Mouse (Mus musculus): ENCODE measurements around the gene Pthlh. TPM values are rescaled to one million over a fixed set of nuclear protein-coding genes. Genes with fewer than 3 reads are reported as not detected.
A peak's percentile ranks its signal among the peaks of the same experiment; 100 is the strongest.
"Not testable (repeated sequence)": the region's sequence is repeated elsewhere in the genome, so short reads cannot be mapped to it uniquely, and the experiment has no call there.

Gene Pthlh
- 3.6 and 3.9 TPM in 2 replicates for polyA plus RNA-seq (2015; fragmentation: Nextera tagmentation; extraction: Ambion mirVana)

DNA sequence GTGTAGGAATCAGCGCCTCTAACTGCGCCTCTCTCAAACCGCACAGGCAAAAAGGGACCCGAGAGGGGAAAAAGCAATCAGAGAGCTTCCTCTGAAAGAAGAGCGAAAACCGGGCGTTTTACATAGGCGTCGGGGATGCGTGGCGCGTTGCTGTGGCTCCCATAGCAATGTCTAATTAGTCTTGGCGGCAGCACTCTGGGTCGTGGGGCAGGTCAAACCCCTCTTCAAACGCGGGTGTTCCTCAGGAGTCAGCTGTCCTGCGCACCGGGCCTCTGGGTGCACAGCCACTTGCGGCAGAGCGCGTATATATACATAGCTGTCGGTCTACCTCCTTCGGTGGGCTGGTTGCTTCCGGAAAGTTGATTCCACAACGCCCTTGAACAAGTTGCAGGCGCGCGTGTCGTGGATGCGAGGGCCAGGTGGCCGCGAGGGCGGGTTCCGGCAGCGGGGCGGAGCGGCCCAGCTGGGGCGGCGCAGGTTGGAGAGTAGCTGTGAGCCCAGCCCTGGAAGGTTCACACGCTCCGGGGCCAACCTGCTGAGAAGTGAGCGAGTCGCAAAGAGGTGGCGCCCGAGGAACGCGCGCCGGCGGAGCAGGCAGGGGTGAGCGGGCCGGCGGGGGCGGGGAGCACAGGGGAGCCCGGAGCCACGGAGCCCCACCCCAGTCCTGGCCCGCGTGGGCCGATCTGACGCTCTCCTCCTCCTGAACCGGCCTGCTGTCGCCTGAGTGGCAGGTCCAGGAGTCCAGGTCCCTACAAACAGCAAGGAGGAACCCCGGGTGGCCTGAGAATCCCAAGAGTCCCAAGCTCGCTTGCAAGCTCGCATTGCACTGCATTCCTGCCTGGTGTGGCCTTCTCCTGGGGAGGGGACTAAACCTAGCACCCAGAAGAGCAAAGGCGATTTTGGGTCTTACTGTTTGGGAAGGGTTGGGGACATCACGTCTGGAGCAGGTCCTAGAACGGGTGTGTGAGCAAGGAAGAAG, at the start of gene Pthlh:
Gene Pthlh (minus strand): TSS at position 597 of the 979 bp plus-strand sequence.
- Histone ChIP-seq H3K4me3 (replicated peaks; ENCODE audit: low read length) (peak within 1 kb of the TSS; percentile 52), H3K4me1 (ENCODE audit: control insufficient read depth, insufficient read depth, low read length) (peaks cover 4% of the 10 kb centered on the region), H3K36me3 (ENCODE audit: control insufficient read depth, insufficient read depth, low read length) (no peaks in the 10 kb centered on the region), H3K9ac (ENCODE audit: low read length) (peak within 1 kb of the TSS; percentile 70), H3K27ac (ENCODE audit: low read length) (no peak within 1 kb of the TSS), H3K9me3 (replicated peaks; ENCODE audit: control insufficient read depth, low read length) (no peaks in the 10 kb centered on the region), H3K27me3 (ENCODE audit: control insufficient read depth, insufficient read depth, low read length) (peaks cover 29% of the 10 kb centered on the region), H3K4me2 (ENCODE audit: low read depth, low read length) (peak within 1 kb of the TSS; percentile 97)
- ATAC-seq (ENCODE audit: insufficient read depth, low FRiP score), result peak; percentile 90
- WGBS, result 1% methylated on average over 68 of the region's 68 CpGs

- peaks cover 7% of the 10 kb centered on the region; the same call in 1 of the 2 replicates for H3K4me1 ChIP-seq (ENCODE audit: control insufficient read depth, insufficient read depth, low read length)
- H3K27ac ChIP-seq (ENCODE audit: low read length), result no peak overlapping the region
- ATAC-seq (ENCODE audit: insufficient read depth, low FRiP score), result no peak
- H3K27me3 ChIP-seq (ENCODE audit: control insufficient read depth, insufficient read depth, low read length), result no peaks in the 10 kb centered on the region
- H3K9ac ChIP-seq (ENCODE audit: low read length), result no peak overlapping the region
- no peaks in the 10 kb centered on the region for H3K36me3 ChIP-seq (ENCODE audit: control insufficient read depth, insufficient read depth, low read length)
- H3K4me3 ChIP-seq (replicated peaks; ENCODE audit: low read length), result no peak overlapping the region
- H3K9me3 ChIP-seq (replicated peaks; ENCODE audit: control insufficient read depth, low read length), result no peaks in the 10 kb centered on the region
- no peak overlapping the region for H3K4me2 ChIP-seq (ENCODE audit: low read depth, low read length)
Measured at GRCm38 (mm10) chr6:147313331-147313730, 49.3 kb upstream of the Pthlh start.

- 83% methylated on average over 7 of the region's 7 CpGs for WGBS
Measured at GRCm38 (mm10) chr6:147310435-147310978, 46.5 kb upstream of the Pthlh start.

DNA sequence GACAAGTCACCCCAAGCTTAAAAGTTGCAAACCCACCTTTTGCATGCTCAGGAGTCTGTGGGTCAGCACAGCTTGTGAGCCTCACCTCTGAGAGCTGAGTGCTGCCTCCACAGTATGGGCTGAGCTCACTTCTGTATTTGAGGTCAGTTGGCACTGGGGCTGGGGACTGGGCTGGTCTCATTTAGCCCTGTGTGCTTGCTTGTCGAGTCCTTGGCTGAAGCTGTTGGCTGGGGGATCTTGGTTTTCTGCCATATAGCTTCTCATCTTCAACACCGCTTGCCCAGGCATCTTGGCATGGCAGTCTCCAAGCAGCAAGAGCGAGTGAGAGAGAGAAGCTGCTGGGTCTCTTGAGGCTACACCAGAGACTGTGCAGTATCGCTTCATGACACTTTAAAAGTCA, 46.1 kb upstream of the Pthlh start:
- no peak overlapping the region for H3K4me3 ChIP-seq (replicated peaks; ENCODE audit: low read length)
- no peaks in the 10 kb centered on the region for H3K9me3 ChIP-seq (replicated peaks; ENCODE audit: control insufficient read depth, low read length)
- 81% methylated on average over 4 of the region's 4 CpGs for WGBS
- no peaks in the 10 kb centered on the region for H3K4me1 ChIP-seq (ENCODE audit: control insufficient read depth, insufficient read depth, low read length)
- H3K27me3 ChIP-seq (ENCODE audit: control insufficient read depth, insufficient read depth, low read length), result no peaks in the 10 kb centered on the region
- no peak for ATAC-seq (ENCODE audit: insufficient read depth, low FRiP score)
- H3K36me3 ChIP-seq (ENCODE audit: control insufficient read depth, insufficient read depth, low read length), result no peaks in the 10 kb centered on the region
- H3K27ac ChIP-seq (ENCODE audit: low read length), result no peak overlapping the region
- no peak overlapping the region for H3K4me2 ChIP-seq (ENCODE audit: low read depth, low read length)
- no peak overlapping the region for H3K9ac ChIP-seq (ENCODE audit: low read length)

More at GRCm38 (mm10) chr6:147310435-147310978, 46.5 kb upstream of the Pthlh start:
- Histone ChIP-seq H3K4me3 (replicated peaks; ENCODE audit: low read length) (no peak overlapping the region), H3K27me3 (ENCODE audit: control insufficient read depth, insufficient read depth, low read length) (no peaks in the 10 kb centered on the region), H3K9ac (ENCODE audit: low read length) (no peak overlapping the region), H3K9me3 (replicated peaks; ENCODE audit: control insufficient read depth, low read length) (no peaks in the 10 kb centered on the region), H3K36me3 (ENCODE audit: control insufficient read depth, insufficient read depth, low read length) (no peaks in the 10 kb centered on the region), H3K27ac (ENCODE audit: low read length) (no peak overlapping the region), H3K4me2 (ENCODE audit: low read depth, low read length) (no peak overlapping the region), H3K4me1 (ENCODE audit: control insufficient read depth, insufficient read depth, low read length) (no peaks in the 10 kb centered on the region)
- no peak for ATAC-seq (ENCODE audit: insufficient read depth, low FRiP score)

- WGBS, result 76% methylated on average over 4 of the region's 9 CpGs
- not testable (repeated sequence) for H3K9me3 ChIP-seq (replicated peaks; ENCODE audit: control insufficient read depth, low read length); H3K4me3 ChIP-seq (replicated peaks; ENCODE audit: low read length); H3K4me1 ChIP-seq (ENCODE audit: control insufficient read depth, insufficient read depth, low read length); H3K27ac ChIP-seq (ENCODE audit: low read length); H3K36me3 ChIP-seq (ENCODE audit: control insufficient read depth, insufficient read depth, low read length); ATAC-seq (ENCODE audit: insufficient read depth, low FRiP score); H3K9ac ChIP-seq (ENCODE audit: low read length); H3K27me3 ChIP-seq (ENCODE audit: control insufficient read depth, insufficient read depth, low read length); H3K4me2 ChIP-seq (ENCODE audit: low read depth, low read length)
Measured at GRCm38 (mm10) chr6:147304236-147304635, 40.3 kb upstream of the Pthlh start.

DNA sequence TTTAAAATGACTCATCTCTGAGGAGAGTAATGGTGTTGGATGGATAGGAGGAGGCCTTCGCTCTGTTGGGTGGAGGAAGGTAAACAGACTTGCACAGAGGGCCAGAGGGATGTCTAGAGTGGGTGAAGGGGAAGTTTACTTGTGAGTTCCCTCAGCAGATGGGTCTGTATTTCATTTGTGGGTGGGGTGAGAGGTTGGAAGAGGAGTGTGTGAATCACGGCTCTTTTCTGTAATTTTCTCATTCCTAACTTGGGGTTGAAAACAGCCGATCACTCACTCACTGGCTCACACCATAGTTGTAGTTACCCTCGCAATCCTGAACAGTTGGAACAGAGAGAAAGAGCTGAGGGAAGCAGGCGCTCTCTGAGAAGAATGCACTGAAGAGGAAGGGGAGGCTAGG, 35.6 kb upstream of the Pthlh start:
- H3K4me1 ChIP-seq (ENCODE audit: control insufficient read depth, insufficient read depth, low read length), result no peaks in the 10 kb centered on the region
- H3K9ac ChIP-seq (ENCODE audit: low read length), result no peak overlapping the region
- H3K36me3 ChIP-seq (ENCODE audit: control insufficient read depth, insufficient read depth, low read length), result no peaks in the 10 kb centered on the region
- 69% methylated on average over 5 of the region's 5 CpGs for WGBS
- no peaks in the 10 kb centered on the region for H3K9me3 ChIP-seq (replicated peaks; ENCODE audit: control insufficient read depth, low read length)
- no peak overlapping the region for H3K4me2 ChIP-seq (ENCODE audit: low read depth, low read length)
- no peak for ATAC-seq (ENCODE audit: insufficient read depth, low FRiP score)
- H3K27ac ChIP-seq (ENCODE audit: low read length), result no peak overlapping the region
- no peaks in the 10 kb centered on the region for H3K27me3 ChIP-seq (ENCODE audit: control insufficient read depth, insufficient read depth, low read length)
- H3K4me3 ChIP-seq (replicated peaks; ENCODE audit: low read length), result no peak overlapping the region

- no peak for ATAC-seq (ENCODE audit: insufficient read depth, low FRiP score)
Measured at GRCm38 (mm10) chr6:147279309-147279708, 15.3 kb upstream of the Pthlh start.

GRCm38 (mm10) chr6:147268143-147268790, 4.3 kb upstream of the Pthlh start:
- peak; percentile 31; the same call in 1 of the 2 replicates for ATAC-seq (ENCODE audit: insufficient read depth, low FRiP score)
- Histone ChIP-seq H3K4me3 (replicated peaks; ENCODE audit: low read length) (no peak overlapping the region), H3K4me1 (ENCODE audit: control insufficient read depth, insufficient read depth, low read length) (peaks cover 4% of the 10 kb centered on the region), H3K36me3 (ENCODE audit: control insufficient read depth, insufficient read depth, low read length) (no peaks in the 10 kb centered on the region), H3K9me3 (replicated peaks; ENCODE audit: control insufficient read depth, low read length) (no peaks in the 10 kb centered on the region), H3K27me3 (ENCODE audit: control insufficient read depth, insufficient read depth, low read length) (peaks cover 30% of the 10 kb centered on the region), H3K4me2 (ENCODE audit: low read depth, low read length) (peak overlapping the region; percentile 19; the same call in 1 of the 2 replicates), H3K27ac (ENCODE audit: low read length) (no peak overlapping the region), H3K9ac (ENCODE audit: low read length) (no peak overlapping the region)
- WGBS, result 4% methylated on average over 19 of the region's 19 CpGs

More at GRCm38 (mm10) chr6:147279309-147279708, 15.3 kb upstream of the Pthlh start:
- Histone ChIP-seq H3K4me3 (replicated peaks; ENCODE audit: low read length) (no peak overlapping the region), H3K9me3 (replicated peaks; ENCODE audit: control insufficient read depth, low read length) (0 out of 2 replicates have a peak, but pooled peaks cover 3% of the 10 kb centered on the region), H3K27ac (ENCODE audit: low read length) (no peak overlapping the region), H3K36me3 (ENCODE audit: control insufficient read depth, insufficient read depth, low read length) (no peaks in the 10 kb centered on the region), H3K9ac (ENCODE audit: low read length) (no peak overlapping the region), H3K4me2 (ENCODE audit: low read depth, low read length) (no peak overlapping the region), H3K4me1 (ENCODE audit: control insufficient read depth, insufficient read depth, low read length) (no peaks in the 10 kb centered on the region), H3K27me3 (ENCODE audit: control insufficient read depth, insufficient read depth, low read length) (no peaks in the 10 kb centered on the region)
- WGBS, result 42% methylated on average over 5 of the region's 5 CpGs

- Histone ChIP-seq H3K9me3 (replicated peaks; ENCODE audit: control insufficient read depth, low read length) (no peaks in the 10 kb centered on the region), H3K27me3 (ENCODE audit: control insufficient read depth, insufficient read depth, low read length) (peaks cover 30% of the 10 kb centered on the region), H3K9ac (ENCODE audit: low read length) (no peak overlapping the region), H3K27ac (ENCODE audit: low read length) (no peak overlapping the region), H3K4me1 (ENCODE audit: control insufficient read depth, insufficient read depth, low read length) (peaks cover 4% of the 10 kb centered on the region), H3K4me2 (ENCODE audit: low read depth, low read length) (no peak overlapping the region), H3K4me3 (replicated peaks; ENCODE audit: low read length) (no peak overlapping the region), H3K36me3 (ENCODE audit: control insufficient read depth, insufficient read depth, low read length) (no peaks in the 10 kb centered on the region)
- WGBS, result 78% methylated on average over 6 of the region's 6 CpGs
- no peak for ATAC-seq (ENCODE audit: insufficient read depth, low FRiP score)
Measured at GRCm38 (mm10) chr6:147266466-147266865, 2.5 kb upstream of the Pthlh start.

All from stomach, embryonic 16.5 days (tissue).